Mouse (Mus musculus) myocyte (in vitro differentiated cells): Measurements from ENCODE around the gene Nme4. TPM values are rescaled to one million over a fixed set of nuclear protein-coding genes. Genes with fewer than 3 reads are reported as not detected.

Source experiments
- H3K27me3 ChIP-seq: one replicate; pipeline ENCODE4 v1.6.1; 2011; ENCODE audit not compliant: control insufficient read depth, insufficient read depth, insufficient read length
- H3K36me3 ChIP-seq: one replicate; pipeline ENCODE4 v1.6.1; 2011; ENCODE audit not compliant: control insufficient read depth, insufficient read depth
- H3K4me2 ChIP-seq: one replicate; pipeline ENCODE4 v1.6.1; 2011; ENCODE audit warnings: low read depth, control low read depth
- H3K4me3 ChIP-seq: one replicate; pipeline ENCODE4 v1.5.1; 2011; ENCODE audit warnings: mild to moderate bottlenecking, control low read depth, moderate library complexity
- H3K79me2 ChIP-seq: one replicate; pipeline ENCODE4 v1.6.1; 2011; ENCODE audit not compliant: control insufficient read depth, insufficient read depth
- H3ac ChIP-seq: one replicate; pipeline ENCODE4 v1.6.1; 2011; ENCODE audit not compliant: control insufficient read depth, insufficient read length
- CEBPB ChIP-seq: IDR thresholded peaks from 2 replicates; pipeline ENCODE4 v1.6.1; 2011; ENCODE audit warnings: mild to moderate bottlenecking, moderate library complexity; ENCODE audit not compliant: poor library complexity, insufficient read depth, severe bottlenecking
- E2F4 ChIP-seq: IDR thresholded peaks from one replicate; pipeline ENCODE4 v1.6.1; 2011; ENCODE audit warnings: mild to moderate bottlenecking, control low read depth, moderate library complexity; ENCODE audit not compliant: insufficient read depth
- MAX ChIP-seq: IDR thresholded peaks from one replicate; pipeline ENCODE4 v1.6.1; 2011; ENCODE audit warnings: low read depth, mild to moderate bottlenecking, control low read depth
- MYOD1 ChIP-seq, 3 experiments: IDR thresholded peaks; one replicate each; pipeline ENCODE4 v1.6.1; 2011; ENCODE audit warnings: control low read depth in 2 of 3, low read depth in 2 of 3, mild to moderate bottlenecking in 2 of 3, moderate library complexity in 1 of 3; ENCODE audit not compliant: insufficient read length in 2 of 3, control insufficient read depth in 1 of 3
- MYOG ChIP-seq, 3 experiments: IDR thresholded peaks; one replicate each; pipeline ENCODE4 v1.6.1; 2011; ENCODE audit warnings: control low read depth in 2 of 3, low read depth in 2 of 3, mild to moderate bottlenecking in 2 of 3; ENCODE audit not compliant: insufficient read length in 2 of 3, control insufficient read depth in 1 of 3, insufficient read depth in 1 of 3
- POLR2A ChIP-seq: IDR thresholded peaks from one replicate; pipeline ENCODE4 v1.6.1; 2011; ENCODE audit warnings: low read depth, mild to moderate bottlenecking, control low read depth, moderate library complexity; ENCODE audit not compliant: insufficient read length
- POLR2AphosphoS2 ChIP-seq: IDR thresholded peaks from one replicate; pipeline ENCODE4 v1.6.1; 2011; ENCODE audit warnings: low read depth, control low read depth; ENCODE audit not compliant: insufficient read length
- REST ChIP-seq: IDR thresholded peaks from one replicate; pipeline ENCODE4 v1.6.1; 2011; ENCODE audit warnings: mild to moderate bottlenecking, control low read depth, moderate library complexity; ENCODE audit not compliant: insufficient read depth, insufficient read length
- SRF ChIP-seq: IDR thresholded peaks from one replicate; pipeline ENCODE4 v1.6.1; 2011; ENCODE audit warnings: low read depth; ENCODE audit not compliant: control insufficient read depth, insufficient read length
- TCF12 ChIP-seq: IDR thresholded peaks from one replicate; pipeline ENCODE4 v1.6.1; 2011; ENCODE audit warnings: mild to moderate bottlenecking, control low read depth; ENCODE audit not compliant: poor library complexity, insufficient read depth, severe bottlenecking
- TCF3 ChIP-seq: IDR thresholded peaks from one replicate; pipeline ENCODE4 v1.6.1; 2011; ENCODE audit warnings: low read depth, control low read depth; ENCODE audit not compliant: insufficient read length
- USF1 ChIP-seq: IDR thresholded peaks from one replicate; pipeline ENCODE4 v1.6.1; 2011; ENCODE audit warnings: low read depth, mild to moderate bottlenecking, control low read depth, moderate library complexity
- polyA plus RNA-seq: library from polyadenylated mRNA; unstranded; fragments of >200 nt; fragmentation: generic; extraction: Trizol; gene quantifications from one replicate; pipeline ENCODE4 v1.2.1, GENCODE M21; 2012; ENCODE audit warnings: missing spikeins

Nme4 gene
- polyA plus RNA-seq, 1 experiment = 23.9 TPM

GRCm38 (mm10) chr17:26042599-26043248 lies 52.7 kb downstream of the Nme4 start:
- no peaks in the 10 kb centered on the region for H3K36me3 ChIP-seq
- no peak overlapping the region for H3K4me2 ChIP-seq
- TF ChIP-seq USF1 = no peak
- TF ChIP-seq MYOG (IDR thresholded peaks at IDR 0.05; ENCODE audit: control insufficient read depth in 1 of 3, insufficient read depth in 1 of 3, insufficient read length in 2 of 3, low read depth in 2 of 3) = no peak
- TF ChIP-seq MAX = no peak
- no peak for TF ChIP-seq POLR2AphosphoS2
- no peak for TF ChIP-seq TCF3
- TF ChIP-seq E2F4 = no peak
- no peak for TF ChIP-seq CEBPB
- TF ChIP-seq SRF = no peak
- TF ChIP-seq MYOD1 (IDR thresholded peaks at IDR 0.05; ENCODE audit: control insufficient read depth in 1 of 3, insufficient read length in 2 of 3, low read depth in 2 of 3) = no peak
- no peak for TF ChIP-seq TCF12
- TF ChIP-seq POLR2A = no peak
- no peak for TF ChIP-seq REST
- H3ac ChIP-seq = no peak overlapping the region
- peaks cover 38% of the 10 kb centered on the region for H3K79me2 ChIP-seq
- no peak overlapping the region for H3K4me3 ChIP-seq
- no peaks in the 10 kb centered on the region for H3K27me3 ChIP-seq

Other genes with a start within 250 kb of the Nme4 start
- gene Wdr90, start 234.1 kb downstream of the Nme4 start, polyA plus RNA-seq = 7.4 TPM
- gene Mcrip2, start 226.8 kb downstream of the Nme4 start, polyA plus RNA-seq = 36.7 TPM
- gene Mettl26, start 220.5 kb downstream of the Nme4 start, polyA plus RNA-seq = 23.6 TPM
- gene Wfikkn1, start 214.7 kb downstream of the Nme4 start, polyA plus RNA-seq = 0.25 TPM
- 18.3 TPM for gene Rab40c, start 175.9 kb downstream of the Nme4 start, polyA plus RNA-seq
- 46.3 TPM for gene Pigq, start 150.7 kb downstream of the Nme4 start, polyA plus RNA-seq
- gene Nhlrc4, start 150.6 kb downstream of the Nme4 start, polyA plus RNA-seq = 0.17 TPM
- 0.02 TPM for gene A930017K11Rik, start 143.0 kb downstream of the Nme4 start, polyA plus RNA-seq
- 7.2 TPM for gene Capn15, start 109.8 kb downstream of the Nme4 start, polyA plus RNA-seq
- gene Rab11fip3, start 26.0 kb downstream of the Nme4 start, polyA plus RNA-seq = 19.7 TPM
- gene Decr2, start 5.3 kb downstream of the Nme4 start, polyA plus RNA-seq = 8.3 TPM
- 1.5 TPM for gene Tmem8, start 17.7 kb upstream of the Nme4 start, polyA plus RNA-seq
- gene Mrpl28, start 27.9 kb upstream of the Nme4 start, polyA plus RNA-seq = 145 TPM
- 26.5 TPM for gene Axin1, start 43.1 kb upstream of the Nme4 start, polyA plus RNA-seq
- gene Pdia2, start 103.5 kb upstream of the Nme4 start, polyA plus RNA-seq = 0.05 TPM
- 0.62 TPM for gene Rgs11, start 107.3 kb upstream of the Nme4 start, polyA plus RNA-seq
- gene Arhgdig, start 112.2 kb upstream of the Nme4 start, polyA plus RNA-seq = 12.6 TPM
- gene Fam234a, start 148.6 kb upstream of the Nme4 start, polyA plus RNA-seq = 65.4 TPM
- gene Luc7l, start 157.3 kb upstream of the Nme4 start, polyA plus RNA-seq = 25.1 TPM